Mouse (Mus musculus) midbrain, postnatal 0 days (tissue): ENCODE measurements around the gene Prkcd. TPM values are rescaled to one million over a fixed set of nuclear protein-coding genes. Genes with fewer than 3 reads are reported as not detected.

ENCODE experiments used
- ATAC-seq: fragments of 200-750 bp; cut with Nextera tagmentation; 2 replicates; pipeline ENCODE4 v1.8.0; 2017; ENCODE audit warnings: moderate number of reproducible peaks, mild to moderate bottlenecking, moderate TSS enrichment, moderate library complexity; ENCODE audit not compliant: low FRiP score
- DNase-seq: peaks from one replicate; pipeline ENCODE4 v3.0.0-alpha.2; 2015; ENCODE audit warnings: low spot score
- H3K27ac ChIP-seq: fragments of 300-500 bp; sonication (generic); 2 replicates; pipeline ENCODE4 v1.5.1; 2014; ENCODE audit warnings: low read depth, mild to moderate bottlenecking, low read length, mixed read lengths
- H3K27me3 ChIP-seq: fragments of 300-500 bp; sonication (generic); 2 replicates; pipeline ENCODE4 v1.6.1; 2014; ENCODE audit warnings: low read length, control low read depth, mixed read lengths; ENCODE audit not compliant: insufficient read depth
- H3K36me3 ChIP-seq: fragments of 300-500 bp; sonication (generic); 2 replicates; pipeline ENCODE4 v1.6.1; 2014; ENCODE audit warnings: low read length, control low read depth, mixed read lengths; ENCODE audit not compliant: insufficient read depth
- H3K4me1 ChIP-seq: fragments of 300-500 bp; sonication (generic); 2 replicates; pipeline ENCODE4 v1.6.1; 2014; ENCODE audit warnings: mild to moderate bottlenecking, control low read depth, antibody characterized with exemption, low read length, mixed read lengths; ENCODE audit not compliant: insufficient read depth
- H3K4me2 ChIP-seq: fragments of 300-500 bp; sonication (generic); 2 replicates; pipeline ENCODE4 v1.6.1; 2014; ENCODE audit warnings: low read depth, mild to moderate bottlenecking, low read length, mixed read lengths; ENCODE audit not compliant: poor library complexity, severe bottlenecking
- H3K4me3 ChIP-seq: fragments of 300-500 bp; sonication (generic); 2 replicates; pipeline ENCODE4 v1.5.1; 2014; ENCODE audit warnings: low read depth, mild to moderate bottlenecking, low read length, moderate library complexity
- H3K9ac ChIP-seq: fragments of 300-500 bp; sonication (generic); replicated peaks from 2 replicates; pipeline ENCODE4 v1.6.1; 2014; ENCODE audit warnings: mild to moderate bottlenecking, low read length, moderate library complexity, mixed read lengths; ENCODE audit not compliant: poor library complexity, severe bottlenecking
- H3K9me3 ChIP-seq: fragments of 300-500 bp; sonication (generic); 2 replicates; pipeline ENCODE4 v1.6.1; 2016; ENCODE audit warnings: low read length, control low read depth
- CTCF ChIP-seq: IDR thresholded peaks from 2 replicates; pipeline ENCODE4 v1.5.1; 2016; ENCODE audit warnings: antibody characterized with exemption, mild to moderate bottlenecking
- WGBS: fragments of 180-500 bp; shearing (Covaris S2); extraction: QIAGEN DNeasy Blood & Tissue Kit; methylation state at CpG from one replicate; pipeline ENCODE4 v1.1.7; 2014; 5-methylcytosine and 5-hydroxymethylcytosine counted together
- microRNA-seq: library from miRNA; unstranded; fragments of <30 nt; microRNA quantifications from one replicate; pipeline ENCODE4, GENCODE M21; 2016; ENCODE audit warnings: borderline number of aligned reads
- polyA plus RNA-seq: library from polyadenylated mRNA; unstranded; fragments of >200 nt; fragmentation: Nextera tagmentation; extraction: Ambion mirVana; gene quantifications from 2 replicates; pipeline ENCODE4 v1.2.1, GENCODE M21; 2015
- total RNA-seq: library from RNA; depleted of rRNA; stranded (reverse); fragments of >200 nt; gene quantifications from 2 replicates; pipeline ENCODE4 v1.2.3, GENCODE M21; 2014; rRNA removed

Prkcd gene
- total and polyA plus RNA-seq, 2 experiments from 2014 or later, result 13.2 to 19.1 TPM

DNA sequence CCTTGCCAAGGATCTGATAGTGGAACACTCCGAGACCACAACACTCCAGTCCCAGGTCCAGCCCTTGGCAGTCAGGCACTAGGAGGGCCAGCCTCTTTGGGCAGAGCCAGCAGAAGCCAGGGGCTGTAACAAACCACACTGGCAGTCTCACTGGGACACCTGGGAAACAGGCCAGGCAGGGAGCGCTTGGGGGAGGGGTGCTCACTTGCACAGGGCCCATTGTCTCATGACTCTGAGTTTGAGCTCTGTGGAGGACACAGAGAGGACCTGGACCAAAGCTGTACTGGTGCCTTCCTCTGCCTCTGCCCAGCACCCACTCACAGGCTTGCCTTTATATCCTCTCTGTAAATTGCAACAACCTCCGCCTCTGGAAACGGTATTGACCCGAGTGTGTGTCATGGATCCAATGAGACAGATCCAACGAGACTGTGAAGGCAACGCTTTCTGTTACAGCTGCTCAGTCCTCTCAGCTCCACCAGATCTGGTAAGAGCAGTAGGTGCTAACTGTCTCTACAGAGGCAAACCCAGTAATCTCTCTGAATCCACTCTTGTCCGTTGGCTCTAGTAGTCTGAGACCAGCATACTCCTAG, 77.8 kb downstream of the Prkcd start, which contains the start of gene Tkt:
Gene Tkt, plus strand, starts transcription at position 229 of the 590 bp plus-strand sequence.
- 26% methylated on average over 8 of the region's 8 CpGs for WGBS
- DNase-seq (peak; percentile 70), ATAC-seq (peak; percentile 32)
- no peak for TF ChIP-seq CTCF
- H3K27me3 ChIP-seq, result no peaks in the 10 kb centered on the region
- H3K4me2 ChIP-seq, result peak within 1 kb of the TSS; percentile 91
- H3K36me3 ChIP-seq, result no peaks in the 10 kb centered on the region
- peak within 1 kb of the TSS; percentile 77 for H3K4me3 ChIP-seq
- H3K27ac ChIP-seq, result peak within 1 kb of the TSS; percentile 95
- peaks cover 26% of the 10 kb centered on the region for H3K4me1 ChIP-seq
- no peaks in the 10 kb centered on the region for H3K9me3 ChIP-seq
- peak within 1 kb of the TSS; percentile 89 for H3K9ac ChIP-seq

Small RNA genes within 50 kb of the gene (microRNA-seq; reads per million reads assigned to microRNA genes)
- 7.7 reads per million, percentile 17 among the genes with 10 or more reads in this experiment for gene Mir3076

Other genes starting within 250 kb of the Prkcd start
- gene Dcp1a, start 146.7 kb downstream of the Prkcd start, total RNA-seq, result 22.5 and 26.1 TPM in 2 replicates
- 9.3 and 11.8 TPM in 2 replicates for gene Dcp1a, start 146.7 kb downstream of the Prkcd start, polyA plus RNA-seq
- 36.5 and 44.3 TPM in 2 replicates for gene Cacna1d, start 134.8 kb downstream of the Prkcd start, total RNA-seq
- 7.6 and 8.9 TPM in 2 replicates for gene Cacna1d, start 134.8 kb downstream of the Prkcd start, polyA plus RNA-seq
- gene Tkt, start 77.9 kb downstream of the Prkcd start, total RNA-seq, result 364 and 388 TPM in 2 replicates
- 241 and 251 TPM in 2 replicates for gene Tkt, start 77.9 kb downstream of the Prkcd start, polyA plus RNA-seq
- 12.3 and 12.6 TPM in 2 replicates for gene Rft1, start 28.1 kb upstream of the Prkcd start, total RNA-seq
- gene Rft1, start 28.1 kb upstream of the Prkcd start, polyA plus RNA-seq, result 9.6 TPM in 2 replicates
- gene Sfmbt1, start 88.6 kb upstream of the Prkcd start, total RNA-seq, result 9.2 and 13.7 TPM in 2 replicates
- gene Sfmbt1, start 88.6 kb upstream of the Prkcd start, polyA plus RNA-seq, result 14.0 and 16.2 TPM in 2 replicates
- gene Tmem110, start 199.4 kb upstream of the Prkcd start, total RNA-seq, result 15.0 and 16.9 TPM in 2 replicates
- gene Tmem110, start 199.4 kb upstream of the Prkcd start, polyA plus RNA-seq, result 14.3 and 14.5 TPM in 2 replicates